Mouse (Mus musculus): ENCODE results near the gene Dclre1a. TPM values are rescaled to one million over a fixed set of nuclear protein-coding genes. Genes with fewer than 3 reads are reported as not detected.
"Not testable (repeated sequence)": the region's sequence is repeated elsewhere in the genome, so short reads cannot be mapped to it uniquely, and the experiment has no call there.

Gene Dclre1a
- total RNA-seq, 2 experiments from 2014 or later, result 4.1 to 5.8 TPM

DNA sequence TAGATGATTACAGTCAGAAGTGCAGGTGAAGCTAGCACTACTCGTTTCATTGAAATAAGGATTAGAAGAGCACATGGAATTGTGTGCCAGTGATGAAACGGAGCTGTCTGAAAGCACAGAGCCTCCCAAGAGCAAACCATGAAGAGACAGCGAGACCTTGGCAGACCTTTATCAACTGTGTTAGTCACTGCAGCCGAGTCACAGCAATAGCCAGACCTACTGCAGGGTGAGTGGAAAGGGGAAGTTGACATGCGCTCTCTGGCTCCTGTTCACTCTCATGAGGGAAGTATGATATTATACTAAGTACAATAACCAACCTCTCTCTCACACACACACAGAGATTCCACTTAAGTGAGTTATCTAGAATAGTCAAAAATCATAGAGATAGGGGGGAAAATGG is 8.0 kb upstream of the Dclre1a start:
- no peak for DNase-seq
- intact Hi-C loops (cut with DNase I; ENCODE audit: low total_unique reads), result no loop called here

DNA sequence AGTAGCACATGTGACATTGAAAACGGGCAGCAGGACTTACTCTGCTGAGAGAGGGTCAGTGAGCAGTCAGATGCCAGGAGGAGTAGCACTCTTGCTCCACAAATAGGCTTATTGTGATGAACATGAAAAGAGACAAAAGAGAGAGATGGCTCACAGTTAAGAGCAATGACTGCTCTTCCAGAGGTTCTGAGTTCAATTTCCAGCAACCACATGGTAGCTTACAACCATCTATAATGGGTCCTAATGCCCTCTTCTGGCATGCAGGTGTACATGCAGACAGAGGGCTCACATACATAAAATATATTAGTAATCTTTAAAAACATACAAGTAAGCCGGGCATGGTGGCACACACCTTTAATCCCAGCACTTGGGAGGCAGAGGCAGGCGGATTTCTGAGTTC is 5.2 kb upstream of the Dclre1a start:
- DNase-seq, result no peak
- intact Hi-C loops (cut with DNase I; ENCODE audit: low total_unique reads), result no loop called here

DNA sequence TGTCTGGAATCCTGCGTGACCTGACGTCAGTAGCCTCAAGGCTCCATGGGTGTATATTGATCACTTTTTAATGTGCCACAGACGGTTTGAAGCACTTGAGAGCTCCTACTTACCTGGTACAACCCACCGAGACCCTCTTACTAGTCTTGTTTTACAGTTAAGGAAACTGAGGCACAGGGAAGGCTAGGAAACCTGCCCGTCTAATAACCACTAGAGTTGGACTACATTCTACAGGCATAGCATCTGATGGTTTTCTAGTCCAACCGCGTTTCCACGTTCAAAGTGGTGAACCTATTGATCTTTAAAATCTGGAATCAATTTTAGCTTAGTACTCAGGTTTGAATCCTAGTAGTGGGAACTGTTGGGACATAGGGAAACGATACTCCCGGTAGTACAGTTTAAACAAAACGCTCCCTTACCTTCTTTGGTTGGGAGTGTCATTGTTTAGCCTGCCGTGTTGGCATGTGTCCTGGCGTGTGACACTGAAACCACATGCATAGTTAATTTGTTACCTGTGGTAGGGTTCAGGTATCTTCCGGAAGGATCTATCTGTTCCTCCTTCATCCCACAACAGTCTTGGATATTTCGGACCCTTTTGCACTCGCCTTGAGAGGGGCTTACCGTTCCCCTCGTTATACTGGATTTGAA is 1.1 kb upstream of the Dclre1a start:
- DNase-seq, result no peak
- intact Hi-C loops (cut with DNase I; ENCODE audit: low total_unique reads), result no loop called here

DNA sequence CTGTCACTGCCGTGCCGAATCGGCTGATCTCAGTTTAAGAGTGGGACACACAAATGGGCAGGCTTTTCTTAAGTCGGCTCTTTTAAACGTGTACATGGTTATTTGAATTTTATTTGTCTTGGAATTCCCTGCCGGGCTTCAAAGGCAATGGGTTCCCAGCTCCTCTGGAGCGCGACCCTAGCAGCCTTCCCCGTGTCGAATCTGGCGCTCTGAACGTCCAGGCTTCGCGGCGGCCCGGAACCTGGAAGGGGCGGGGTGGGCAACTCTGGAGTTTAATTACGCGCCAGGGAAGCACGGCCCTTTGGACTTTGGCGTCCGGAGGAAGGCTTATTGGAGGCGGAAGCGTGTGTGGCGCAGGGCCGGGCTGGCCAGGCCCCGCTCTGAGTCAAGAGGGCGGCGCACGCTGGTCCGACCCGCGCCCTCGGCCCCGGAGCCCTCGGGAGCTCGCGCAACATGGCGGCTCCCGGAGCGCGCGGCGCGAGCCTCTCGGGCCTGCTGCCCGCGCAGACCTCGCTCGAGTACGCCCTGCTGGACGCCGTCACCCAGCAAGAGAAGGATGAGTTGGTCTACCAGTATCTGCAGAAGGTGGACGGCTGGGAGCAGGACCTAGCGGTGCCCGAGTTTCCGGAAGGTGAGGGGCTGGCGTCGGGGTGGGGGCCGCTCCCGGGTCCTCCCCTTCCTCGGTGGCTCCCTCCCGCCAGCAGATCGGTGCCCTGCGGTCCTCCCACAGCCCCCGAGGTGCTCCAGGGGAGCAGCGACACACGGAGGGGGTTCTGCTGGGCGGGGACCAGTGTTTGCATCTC is 409 bp upstream of the Dclre1a start, which contains the start of gene Nhlrc2:
Nhlrc2 (plus strand) TSS at position 32 of the 803 bp plus-strand sequence.
- intact Hi-C loops (cut with DNase I; ENCODE audit: low total_unique reads), result no loop called here
- peak; percentile 89 for DNase-seq

DNA sequence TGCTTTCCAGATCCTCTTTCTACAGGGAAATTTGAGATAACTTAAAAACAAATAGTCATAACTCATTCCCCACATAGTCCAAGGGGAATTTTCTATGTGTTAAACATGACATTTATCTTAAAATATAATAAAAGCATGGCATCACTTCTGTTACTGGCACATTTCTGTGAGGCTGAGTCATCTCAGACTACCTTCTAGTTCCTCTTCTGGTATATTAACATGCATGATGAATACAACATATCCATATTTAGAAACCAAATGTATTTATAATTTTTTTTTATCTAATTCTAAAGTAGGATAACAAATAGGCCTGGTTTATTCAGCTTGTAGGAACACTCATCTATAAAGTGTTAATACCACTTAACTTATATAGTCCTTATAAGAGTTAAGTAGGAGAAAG is 2.0 kb downstream of the Dclre1a start:
- no peak for DNase-seq
- intact Hi-C loops (cut with DNase I; ENCODE audit: low total_unique reads), result no loop called here

DNA sequence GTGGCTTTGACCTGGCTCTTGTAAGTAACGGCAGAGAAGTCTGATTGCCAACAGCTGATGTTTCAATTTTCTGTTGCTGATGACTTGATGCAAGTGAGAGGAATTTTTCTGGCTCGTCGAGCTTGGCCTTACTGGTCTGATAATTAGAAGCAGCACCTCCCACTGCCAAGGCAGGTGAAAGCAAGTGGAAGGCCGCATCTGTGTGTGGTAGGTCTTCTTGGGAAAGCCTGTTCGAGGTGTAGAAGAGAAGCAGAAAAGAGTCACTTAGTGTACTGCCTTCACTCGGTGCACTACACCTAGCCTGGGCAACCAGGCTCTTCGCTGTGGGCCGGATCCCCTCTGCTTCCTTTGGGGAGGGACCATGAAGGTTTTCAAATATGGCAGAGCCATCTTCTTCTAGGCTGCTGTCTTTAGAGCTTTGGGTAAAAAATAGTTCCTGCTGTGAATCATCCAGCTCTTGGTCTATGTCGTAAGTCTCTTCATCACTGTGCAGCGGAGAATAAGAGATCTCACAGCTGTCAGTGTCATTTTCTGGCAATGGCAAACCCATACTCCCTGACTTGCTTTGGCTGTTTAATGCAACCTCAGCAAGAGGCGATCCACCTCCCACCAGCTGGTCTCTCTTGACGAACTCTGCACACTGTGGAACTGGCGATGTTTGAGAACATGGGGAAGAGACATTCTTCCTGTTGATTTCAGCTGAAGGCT is 3.2 kb downstream of the Dclre1a start:
- intact Hi-C loops (cut with DNase I; ENCODE audit: low total_unique reads), result no loop called here

DNA sequence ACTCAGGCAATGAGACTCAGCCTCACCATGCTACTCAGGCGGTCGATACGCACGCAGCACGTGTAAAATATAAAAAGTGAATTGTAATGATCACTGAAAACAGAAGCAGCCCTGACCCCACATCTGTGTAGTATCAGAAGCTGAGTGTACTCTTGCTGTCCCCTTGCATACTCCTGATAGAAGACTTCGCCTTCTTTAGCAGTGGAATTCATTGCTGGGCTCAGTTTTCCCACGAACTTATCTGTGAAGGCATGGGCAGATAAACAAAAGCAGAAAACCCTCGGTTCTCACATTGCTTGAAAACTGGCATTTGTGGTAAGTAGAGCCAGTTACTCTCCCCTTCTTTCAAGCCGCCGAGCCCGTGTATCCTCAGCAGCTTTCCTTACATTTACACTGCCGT is 4.7 kb downstream of the Dclre1a start:
- intact Hi-C loops (cut with DNase I; ENCODE audit: low total_unique reads), result no loop called here
- no peak for DNase-seq

More for the DNA sequence above, 3.2 kb downstream of the Dclre1a start:
- DNase-seq, result no peak

DNA sequence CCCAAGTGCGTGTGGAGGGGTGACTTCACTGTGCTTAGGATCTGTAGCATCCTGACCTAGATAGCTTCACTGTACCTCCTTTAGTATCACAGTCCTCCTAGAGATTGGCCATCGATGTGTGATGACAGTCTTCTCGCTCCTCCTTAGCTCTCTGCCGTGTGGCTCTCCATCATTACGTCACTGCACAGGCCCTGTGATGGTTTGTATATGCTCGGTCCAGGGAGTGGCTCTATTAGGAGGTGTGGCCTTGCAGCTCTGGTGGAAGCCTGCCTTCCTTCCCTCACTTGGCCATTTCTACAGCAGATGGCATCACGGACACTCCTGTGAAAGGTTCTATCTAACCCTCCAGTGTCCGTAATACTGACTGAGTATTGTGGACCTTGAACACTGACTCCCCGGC is 12.3 kb downstream of the Dclre1a start:
- DNase-seq, result no peak
- intact Hi-C loops (cut with DNase I; ENCODE audit: low total_unique reads), result no loop called here

DNA sequence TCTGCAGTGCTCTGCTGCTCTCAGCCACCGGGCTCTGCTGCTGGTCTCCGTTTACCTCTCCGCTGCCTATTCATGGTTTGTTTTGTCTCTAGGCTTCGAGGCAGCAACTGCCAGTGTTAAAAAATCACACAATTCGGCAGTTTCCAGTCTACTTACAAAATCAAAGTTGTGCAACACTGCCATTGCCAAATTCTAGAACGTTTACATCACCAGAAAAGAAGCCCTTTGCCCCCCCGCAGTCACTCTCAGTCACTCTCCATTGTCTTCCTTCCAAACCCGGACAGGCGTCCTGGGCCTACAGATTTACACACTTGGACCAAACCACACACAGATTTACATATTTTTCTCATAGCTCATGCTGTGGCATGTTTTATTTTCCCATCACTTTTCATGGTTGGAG is 13.0 kb downstream of the Dclre1a start:
- intact Hi-C loops (cut with DNase I; ENCODE audit: low total_unique reads), result no loop called here
- no peak for DNase-seq

DNA sequence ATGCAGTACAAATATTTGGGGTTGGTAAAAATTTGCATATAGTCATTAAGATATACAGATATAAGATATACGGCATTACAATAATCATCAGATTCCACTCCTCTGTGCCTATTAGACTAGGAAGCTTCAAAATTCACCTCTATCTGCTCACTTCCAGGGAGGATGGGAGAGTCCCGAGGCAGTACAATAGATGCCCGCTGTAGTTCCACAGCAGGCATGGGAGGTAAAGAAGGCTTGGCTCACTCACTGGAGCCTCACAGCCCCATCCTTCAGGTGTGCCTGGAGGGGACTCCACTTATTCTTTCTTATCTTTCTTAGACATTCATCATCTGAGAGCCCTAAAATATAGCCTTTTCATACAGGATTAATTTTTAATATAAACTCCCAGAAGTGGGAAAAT is 13.7 kb downstream of the Dclre1a start:
- no peak for DNase-seq
- intact Hi-C loops (cut with DNase I; ENCODE audit: low total_unique reads), result no loop called here

DNA sequence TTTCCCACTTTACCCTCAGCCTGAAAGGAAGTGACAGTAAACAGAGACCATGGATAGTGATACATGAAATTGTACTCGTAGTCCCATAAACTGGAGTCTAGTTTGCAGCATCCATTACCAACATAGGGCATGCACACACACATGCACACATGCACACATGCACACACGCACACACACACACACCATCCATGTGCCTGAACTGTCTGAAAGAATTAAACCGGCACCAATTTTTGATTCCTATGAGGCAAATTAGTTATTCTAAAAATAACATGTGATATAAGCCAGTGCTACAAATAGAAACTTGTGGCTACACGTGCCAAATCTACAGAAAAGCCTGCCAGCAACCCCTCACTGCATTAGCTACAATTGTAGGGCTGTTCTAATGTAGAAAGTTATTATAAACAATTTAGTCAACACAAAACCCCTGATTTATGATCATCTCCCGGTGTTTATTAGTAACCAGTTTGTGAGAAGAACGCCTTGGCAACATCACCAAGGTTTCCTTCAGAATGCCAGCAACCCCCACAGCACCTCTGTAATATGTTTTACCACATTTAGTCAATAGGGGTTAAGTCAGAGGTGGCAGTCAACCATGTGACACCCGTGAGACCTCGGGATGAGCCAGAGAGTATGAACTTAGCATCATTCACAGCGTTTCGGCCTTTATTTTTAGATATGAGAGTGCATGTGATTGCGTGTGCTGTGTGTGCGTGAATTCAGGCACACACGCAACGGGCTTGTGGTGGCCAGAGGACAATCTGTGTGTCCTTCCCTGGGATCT is 14.5 kb downstream of the Dclre1a start:
- no peak for DNase-seq
- intact Hi-C loops (cut with DNase I; ENCODE audit: low total_unique reads), result no loop called here

DNA sequence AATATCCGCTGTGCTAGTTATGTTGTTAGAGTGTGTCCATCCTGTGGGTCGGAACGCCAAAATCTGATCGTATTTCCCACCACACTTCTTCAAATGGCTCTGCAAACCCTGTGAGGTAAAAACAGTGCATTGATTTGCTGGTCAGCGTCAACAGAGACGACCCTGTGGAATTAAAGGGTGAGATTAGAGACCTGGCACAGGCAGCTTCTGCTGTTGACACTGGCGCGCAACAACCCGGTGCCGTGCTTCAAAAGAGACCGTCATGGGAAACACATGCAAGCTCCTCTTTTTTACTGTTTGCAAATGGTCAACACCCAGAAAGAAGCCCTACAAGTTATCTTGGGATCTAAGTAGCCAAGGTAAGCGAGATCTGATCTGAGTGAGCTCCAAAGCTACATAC is 16.8 kb downstream of the Dclre1a start:
- no peak for DNase-seq
- intact Hi-C loops (cut with DNase I; ENCODE audit: low total_unique reads), result no loop called here

DNA sequence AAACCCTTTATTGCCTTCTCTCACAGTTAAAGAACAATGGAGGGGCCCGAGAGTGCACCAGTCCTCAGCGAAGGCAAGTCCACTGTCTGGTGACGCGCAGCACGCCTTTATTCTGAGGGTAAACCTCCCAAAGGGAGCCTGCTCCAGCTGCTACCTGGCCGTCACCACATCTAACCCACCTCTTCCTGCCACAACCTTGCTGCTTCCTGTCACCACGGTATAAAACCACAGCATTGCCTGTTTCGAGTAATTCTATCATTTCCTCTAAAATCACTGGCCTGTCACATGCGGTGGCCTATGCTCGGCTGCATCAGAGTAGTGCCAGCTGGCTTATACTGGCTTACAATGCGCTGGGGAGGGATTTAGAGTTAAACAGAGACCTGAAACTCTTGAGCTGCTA is 17.5 kb downstream of the Dclre1a start:
- DNase-seq; intact Hi-C loops (cut with DNase I; ENCODE audit: low total_unique reads): not testable (repeated sequence)

DNA sequence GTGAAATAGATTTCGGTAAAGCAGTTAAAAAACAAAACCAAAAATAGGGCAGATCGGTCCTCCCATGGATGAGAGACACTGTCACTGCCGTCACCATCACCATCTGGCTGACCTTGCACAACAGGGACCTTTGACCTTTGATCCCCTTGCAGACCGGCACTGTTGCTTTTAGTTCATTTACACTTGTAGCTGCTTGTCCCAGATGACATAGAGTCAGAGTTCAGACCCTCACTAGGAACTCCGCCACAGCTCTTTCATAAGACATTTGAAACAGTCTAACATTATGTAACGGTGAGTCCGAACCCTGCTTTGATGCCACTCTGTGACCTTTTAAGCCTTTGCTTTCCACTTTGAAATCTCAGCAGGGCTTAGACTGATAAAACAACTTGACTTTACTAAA is 28.6 kb downstream of the Dclre1a start:
- DNase-seq; intact Hi-C loops (cut with DNase I; ENCODE audit: low total_unique reads): not testable (repeated sequence)

DNA sequence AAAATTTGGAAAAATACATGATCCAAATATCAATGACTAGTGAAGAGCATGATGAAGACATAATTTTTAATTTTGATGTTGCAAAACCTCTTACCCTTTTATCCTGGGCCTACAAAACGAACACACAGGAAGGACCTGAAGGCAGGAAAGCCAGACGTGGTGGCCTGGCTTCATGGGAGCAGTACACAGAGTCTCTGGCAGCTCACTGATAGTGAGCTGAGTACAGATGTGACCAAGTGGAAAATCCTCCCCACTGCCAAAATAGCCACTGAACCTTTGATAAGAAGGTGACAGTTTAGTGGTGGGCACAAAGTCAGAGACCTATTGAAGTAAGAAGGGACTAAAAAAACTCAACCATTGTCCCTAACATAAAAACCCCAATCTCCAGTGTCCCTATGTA is 34.5 kb downstream of the Dclre1a start:
- DNase-seq; intact Hi-C loops (cut with DNase I; ENCODE audit: low total_unique reads): not testable (repeated sequence)

DNA sequence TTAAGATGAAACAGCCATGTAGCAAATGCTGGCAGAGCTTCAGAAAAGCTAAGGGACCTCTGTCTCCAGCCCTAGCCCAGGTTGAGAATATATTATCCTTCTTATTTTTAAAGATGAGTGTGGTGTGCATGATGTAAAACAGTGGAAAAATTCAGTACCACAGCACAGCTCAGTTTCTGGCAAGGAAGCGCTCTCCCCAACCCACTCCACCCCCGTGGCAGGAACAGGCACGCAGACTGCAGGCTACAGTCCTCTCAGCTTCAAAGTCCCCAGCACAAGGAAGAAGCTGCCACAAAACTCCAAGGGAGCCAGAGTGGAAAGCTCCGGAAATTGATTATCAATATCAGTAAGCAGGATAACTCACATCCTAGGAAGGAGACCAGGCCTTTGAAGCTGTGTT is 36.8 kb downstream of the Dclre1a start:
- DNase-seq; intact Hi-C loops (cut with DNase I; ENCODE audit: low total_unique reads): not testable (repeated sequence)

DNA sequence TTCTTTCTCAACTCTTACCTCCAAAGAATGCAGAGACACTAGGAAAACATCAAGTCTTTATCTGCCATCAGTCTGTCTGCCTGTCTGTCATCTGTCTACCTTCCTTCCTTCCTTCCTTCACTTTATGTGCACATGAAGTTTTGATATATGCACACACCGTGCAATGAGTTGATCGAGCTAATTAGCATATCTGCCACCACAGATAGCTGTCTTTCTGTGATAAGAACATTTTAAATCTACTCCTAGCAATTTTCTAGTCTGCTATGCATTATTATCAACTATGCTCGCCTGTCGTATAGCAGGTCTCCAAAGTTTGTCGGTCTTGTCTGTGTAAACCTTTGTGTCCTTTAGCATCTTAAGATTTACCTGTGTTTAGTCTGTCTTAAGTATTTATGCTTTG is 44.5 kb downstream of the Dclre1a start:
- DNase-seq; intact Hi-C loops (cut with DNase I; ENCODE audit: low total_unique reads): not testable (repeated sequence)

DNA sequence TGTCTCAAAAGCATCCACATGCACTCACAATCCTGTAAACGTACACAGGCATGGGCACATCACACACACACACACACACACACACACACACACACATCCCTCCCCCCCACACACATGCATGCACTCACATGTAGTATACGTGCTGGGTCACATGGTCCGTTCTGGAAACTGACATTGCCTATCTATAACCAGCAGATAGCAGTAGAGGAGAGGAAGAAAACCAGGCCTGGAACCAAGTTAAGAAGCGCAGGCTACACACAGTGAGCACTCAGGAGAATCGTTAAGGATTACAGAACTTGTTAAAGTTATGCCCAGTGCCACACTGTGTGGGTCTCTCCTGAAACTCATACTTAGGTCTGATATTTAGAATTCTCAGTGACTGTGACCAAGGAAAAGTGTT is 45.0 kb downstream of the Dclre1a start:
- DNase-seq; intact Hi-C loops (cut with DNase I; ENCODE audit: low total_unique reads): not testable (repeated sequence)

DNA sequence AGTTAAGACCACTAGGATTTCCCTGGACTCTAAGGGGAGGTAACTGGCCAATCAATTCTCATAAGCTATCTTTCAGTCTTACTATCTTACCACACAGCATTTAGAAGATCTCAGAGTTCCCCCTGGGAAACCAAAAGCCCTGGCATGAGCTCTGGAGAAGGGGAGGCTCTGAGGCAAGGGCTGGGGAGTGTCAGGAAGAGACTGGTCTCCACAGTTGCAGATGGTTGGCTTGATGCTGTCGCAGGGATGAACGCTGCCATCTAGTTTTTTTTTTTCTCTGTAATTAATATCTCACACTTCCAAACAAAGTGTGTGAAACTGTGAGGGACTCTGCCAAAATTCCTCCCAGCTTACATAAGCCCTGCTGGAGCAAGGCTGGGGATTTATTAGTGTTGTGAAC is 53.9 kb downstream of the Dclre1a start:
- intact Hi-C loops (cut with DNase I; ENCODE audit: low total_unique reads), result not testable (repeated sequence)

DNA sequence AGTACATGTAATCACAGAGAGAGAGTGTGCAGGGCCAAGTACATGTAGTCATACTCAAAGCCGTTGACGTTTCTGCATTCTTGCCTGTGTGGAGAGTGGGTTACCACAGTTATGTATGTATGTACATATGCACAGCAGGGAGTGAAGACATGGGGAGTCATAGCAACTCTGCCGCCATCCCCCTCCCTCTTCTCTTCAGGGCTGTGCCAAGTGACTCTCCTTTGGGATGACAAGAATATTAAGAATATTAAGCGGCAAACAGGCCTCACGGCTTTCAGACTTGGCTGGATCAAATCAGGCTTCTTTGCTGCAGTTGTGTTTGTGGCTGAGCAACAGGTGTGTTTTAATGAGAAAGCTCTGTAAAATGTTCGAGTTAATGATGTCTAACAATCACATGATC is 58.4 kb downstream of the Dclre1a start:
- no peak for DNase-seq
- intact Hi-C loops (cut with DNase I; ENCODE audit: low total_unique reads), result no loop called here

More for the DNA sequence above, 53.9 kb downstream of the Dclre1a start:
- not testable (repeated sequence) for DNase-seq

All from gastrocnemius, postnatal 14 days (tissue).